Mouse (Mus musculus): ENCODE measurements around the gene Brsk1.

DNA sequence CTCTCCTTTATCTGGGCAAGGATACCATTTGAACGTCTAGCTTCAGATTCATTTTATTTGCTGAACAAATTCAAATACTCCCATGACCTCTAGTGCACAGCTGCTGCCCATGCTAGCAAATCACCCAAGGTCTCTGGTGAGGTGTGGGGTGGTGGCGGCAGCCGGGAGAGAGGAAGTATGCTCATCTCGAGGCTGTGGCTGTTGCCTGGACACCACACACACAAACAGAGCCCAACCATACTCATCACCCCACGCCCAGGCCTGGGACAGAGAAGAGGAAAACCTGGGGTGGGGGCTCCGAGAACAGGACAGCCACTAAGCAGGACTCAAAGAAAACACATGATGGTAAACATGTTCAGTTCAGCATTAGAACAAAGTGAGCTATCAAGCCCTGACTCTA lies 43.1 kb upstream of the Brsk1 start:
- no peak for TF ChIP-seq CTCF (IDR thresholded peaks at IDR 0.05; ENCODE audit: borderline replicate concordance, insufficient read depth, low read length)
- TF ChIP-seq POLR2A (IDR thresholded peaks at IDR 0.05; ENCODE audit: low read depth, low read length) = no peak

All from embryonic fibroblast, embryonic 13.5 days (primary cell).